Mouse (Mus musculus) midbrain, embryonic 15.5 days (tissue): ENCODE measurements at regions not wholly inside any gene's neighbourhood (a gene's known extent, or its start where the extent isn't known, plus 50 kb on each side); places are given as distances from the start of the nearest gene placed in this dataset.

Source experiments
- ATAC-seq: fragments of 200-750 bp; cut with Nextera tagmentation; replicated peaks from 2 replicates; pipeline ENCODE4 v1.8.0; 2017; ENCODE audit warnings: moderate TSS enrichment
- H3K27ac ChIP-seq: fragments of 300-500 bp; sonication (generic); 2 replicates; pipeline ENCODE4 v1.5.1; 2015; ENCODE audit warnings: mild to moderate bottlenecking, inconsistent platforms
- H3K27me3 ChIP-seq: fragments of 300-500 bp; sonication (generic); replicated peaks from 2 replicates; pipeline ENCODE4 v1.6.1; 2015; ENCODE audit warnings: inconsistent platforms
- H3K36me3 ChIP-seq: fragments of 300-500 bp; sonication (generic); replicated peaks from 2 replicates; pipeline ENCODE4 v1.6.1; 2015; ENCODE audit warnings: inconsistent platforms
- H3K4me1 ChIP-seq: fragments of 300-500 bp; sonication (generic); 2 replicates; pipeline ENCODE4 v1.6.1; 2015; ENCODE audit warnings: inconsistent platforms
- H3K4me2 ChIP-seq: fragments of 300-500 bp; sonication (generic); 2 replicates; pipeline ENCODE4 v1.6.1; 2015; ENCODE audit warnings: inconsistent platforms, mild to moderate bottlenecking, moderate library complexity
- H3K4me3 ChIP-seq: fragments of 300-500 bp; sonication (generic); 2 replicates; pipeline ENCODE4 v1.5.1; 2015; ENCODE audit warnings: mild to moderate bottlenecking, inconsistent platforms
- H3K9ac ChIP-seq: fragments of 300-500 bp; sonication (generic); 2 replicates; pipeline ENCODE4 v1.6.1; 2015; ENCODE audit warnings: mild to moderate bottlenecking, inconsistent platforms
- H3K9me3 ChIP-seq: fragments of 300-500 bp; sonication (generic); 2 replicates; pipeline ENCODE4 v1.6.1; 2016; ENCODE audit warnings: inconsistent platforms
- WGBS: fragments of 180-500 bp; shearing (Covaris S2); methylation state at CpG from one replicate; pipeline ENCODE4 v1.1.7; 2015; ENCODE audit warnings: mixed read lengths; 5-methylcytosine and 5-hydroxymethylcytosine counted together

DNA sequence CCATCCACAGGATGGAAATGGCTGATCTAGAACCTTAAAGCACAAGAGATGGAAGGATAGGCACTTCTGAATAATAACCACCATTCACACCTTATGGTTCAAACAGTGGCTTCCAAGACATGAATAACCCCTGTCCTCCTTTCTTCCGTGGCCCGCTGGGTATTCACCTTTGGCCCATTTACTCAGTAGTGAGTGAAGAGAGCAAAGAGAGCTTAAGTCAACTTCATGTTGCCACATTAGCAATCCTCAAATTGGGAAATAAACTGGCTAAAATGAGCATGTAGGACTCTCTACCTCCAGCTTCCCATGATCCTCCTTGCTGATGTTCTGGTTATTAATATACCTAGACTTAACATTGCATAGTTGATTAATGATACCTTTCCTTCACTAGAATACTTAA is 74.3 kb upstream of the Klf9 start:
- Histone ChIP-seq H3K4me3 (no peak overlapping the region), H3K4me1 (no peaks in the 10 kb centered on the region), H3K36me3 (no peaks in the 10 kb centered on the region), H3K27ac (no peak overlapping the region), H3K9me3 (no peaks in the 10 kb centered on the region), H3K9ac (no peak overlapping the region), H3K4me2 (no peak overlapping the region), H3K27me3 (no peaks in the 10 kb centered on the region)
- 95% methylated on average over 2 of the region's 2 CpGs for WGBS
- no peak for ATAC-seq

DNA sequence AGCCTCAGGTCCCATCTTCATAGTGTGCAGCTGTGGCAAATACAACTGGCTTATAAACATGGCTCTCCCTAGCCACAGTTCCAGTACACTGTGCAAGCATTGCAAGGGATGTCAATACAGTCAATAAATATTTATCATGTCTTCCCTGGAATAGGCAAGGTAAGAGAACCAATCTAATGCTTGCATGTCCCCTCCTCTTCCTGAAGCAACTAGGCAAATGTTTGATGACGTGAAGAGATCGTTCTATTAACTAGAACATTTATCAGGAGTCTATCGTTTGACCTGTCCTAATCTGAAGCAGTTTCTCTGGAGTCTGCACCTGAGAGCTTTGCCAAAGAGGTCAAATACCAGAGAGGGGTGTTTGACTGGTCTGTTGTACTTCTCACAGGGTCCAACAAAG is 72.4 kb upstream of the Klf9 start:
- ATAC-seq: no peak
- no peak overlapping the region for H3K4me3 ChIP-seq
- 86% methylated on average over 3 of the region's 3 CpGs for WGBS

DNA sequence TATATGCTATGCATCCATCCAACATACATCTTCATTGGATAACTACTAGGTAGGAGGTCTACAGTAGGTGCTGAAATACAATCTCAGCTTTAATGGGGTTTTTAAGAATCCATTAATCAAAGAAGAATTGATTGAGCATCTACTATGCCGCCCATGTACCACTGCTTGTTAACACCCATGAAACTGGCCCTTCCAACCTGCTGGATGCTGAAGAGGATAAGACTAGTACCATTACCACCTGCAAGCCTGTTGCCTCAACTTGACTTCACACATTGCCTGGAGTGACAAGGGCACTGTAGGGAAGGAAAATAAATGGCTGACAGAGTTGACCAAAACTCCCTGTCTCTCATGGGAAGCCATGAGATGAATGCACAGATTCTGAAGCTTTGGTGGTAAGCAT is 71.4 kb upstream of the Klf9 start:
- no peaks in the 10 kb centered on the region for H3K9me3 ChIP-seq
- WGBS: 95% methylated on average over 1 of the region's 1 CpGs
- ATAC-seq: no peak
- H3K4me2 ChIP-seq: no peak overlapping the region
- H3K4me1 ChIP-seq: no peaks in the 10 kb centered on the region
- H3K27me3 ChIP-seq: no peaks in the 10 kb centered on the region
- H3K27ac ChIP-seq: no peak overlapping the region
- H3K4me3 ChIP-seq: no peak overlapping the region
- no peaks in the 10 kb centered on the region for H3K36me3 ChIP-seq
- no peak overlapping the region for H3K9ac ChIP-seq

More for the DNA sequence above, 72.4 kb upstream of the Klf9 start:
- no peak overlapping the region for H3K9ac ChIP-seq
- H3K27me3 ChIP-seq: no peaks in the 10 kb centered on the region
- H3K4me2 ChIP-seq: no peak overlapping the region
- H3K4me1 ChIP-seq: no peaks in the 10 kb centered on the region
- H3K27ac ChIP-seq: no peak overlapping the region
- H3K36me3 ChIP-seq: no peaks in the 10 kb centered on the region
- H3K9me3 ChIP-seq: no peaks in the 10 kb centered on the region

DNA sequence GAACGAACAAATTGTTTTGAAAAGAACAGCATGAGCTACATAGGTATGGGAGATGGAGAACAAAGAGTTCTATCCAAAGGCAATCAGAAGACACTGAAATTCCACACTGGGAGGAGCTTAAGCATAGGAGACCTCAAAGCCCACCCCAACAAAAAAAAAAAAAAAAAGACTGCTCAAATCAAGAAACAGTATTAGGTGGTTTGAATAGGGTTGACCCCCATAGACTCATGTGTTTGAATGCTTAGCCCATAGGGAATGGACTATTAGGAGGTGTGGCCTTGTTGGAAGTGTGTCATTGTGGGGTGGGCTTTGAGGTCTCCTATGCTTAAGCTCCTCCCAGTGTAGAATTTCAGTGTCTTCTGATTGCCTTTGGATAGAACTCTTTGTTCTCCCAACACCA is 70.0 kb upstream of the Klf9 start:
- 70% methylated on average over 1 of the region's 1 CpGs for WGBS
- no peak overlapping the region for H3K27ac ChIP-seq
- H3K4me2 ChIP-seq: no peak overlapping the region
- no peak for ATAC-seq
- H3K9ac ChIP-seq: no peak overlapping the region
- no peaks in the 10 kb centered on the region for H3K9me3 ChIP-seq
- no peak overlapping the region for H3K4me3 ChIP-seq
- no peaks in the 10 kb centered on the region for H3K4me1 ChIP-seq
- no peaks in the 10 kb centered on the region for H3K27me3 ChIP-seq
- no peaks in the 10 kb centered on the region for H3K36me3 ChIP-seq

DNA sequence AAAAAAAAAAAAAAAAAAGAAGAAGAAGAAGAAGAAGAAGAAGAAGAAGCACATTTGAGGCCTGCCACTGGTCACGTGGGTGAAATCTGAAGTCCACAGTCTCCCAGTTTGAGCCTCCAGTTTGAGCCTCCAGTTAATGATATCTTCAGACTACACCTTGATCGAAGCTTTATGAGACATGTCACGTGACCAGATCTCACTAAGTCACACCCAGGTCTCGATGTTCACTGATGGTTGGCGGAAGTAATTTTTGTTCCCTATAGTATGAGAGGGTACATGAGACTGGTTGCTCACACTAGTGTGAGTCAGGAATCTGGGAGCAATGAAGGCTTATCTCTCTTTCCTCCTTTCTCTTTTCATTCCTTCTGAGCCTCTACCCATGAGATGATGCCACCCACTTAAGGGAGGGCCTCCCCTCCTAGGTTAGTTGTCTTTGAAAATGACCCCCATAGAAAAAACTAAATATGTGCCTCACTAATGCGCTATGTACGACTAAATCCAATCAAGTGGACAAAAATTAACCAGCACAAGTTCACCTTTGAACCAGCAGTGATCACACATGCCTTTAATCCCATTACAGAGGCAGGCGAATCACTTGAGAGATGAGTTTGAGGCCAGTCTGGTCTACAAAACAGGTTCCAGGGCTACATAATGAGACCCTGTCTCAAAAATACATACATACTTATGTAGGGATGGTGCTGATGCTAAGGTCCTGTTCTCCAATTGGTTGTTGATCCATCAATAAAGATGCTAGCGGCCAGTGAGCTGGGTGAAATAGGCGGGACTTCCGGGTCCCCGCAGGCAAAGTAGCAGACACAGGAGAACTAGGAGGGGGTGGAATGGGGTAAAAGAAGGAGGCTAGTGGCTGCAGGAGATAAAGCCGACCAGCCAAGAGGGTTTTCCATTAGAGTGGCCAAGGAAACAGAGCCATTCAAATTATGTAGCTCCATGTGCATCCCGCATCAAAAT is 66.1 kb upstream of the Klf9 start:
- Histone ChIP-seq H3K27me3 (no peaks in the 10 kb centered on the region), H3K4me3 (no peak overlapping the region), H3K36me3 (no peaks in the 10 kb centered on the region), H3K4me2 (no peak overlapping the region), H3K9me3 (no peaks in the 10 kb centered on the region), H3K27ac (no peak overlapping the region), H3K4me1 (no peaks in the 10 kb centered on the region), H3K9ac (no peak overlapping the region)
- WGBS: 86% methylated on average over 14 of the region's 14 CpGs
- no peak for ATAC-seq

DNA sequence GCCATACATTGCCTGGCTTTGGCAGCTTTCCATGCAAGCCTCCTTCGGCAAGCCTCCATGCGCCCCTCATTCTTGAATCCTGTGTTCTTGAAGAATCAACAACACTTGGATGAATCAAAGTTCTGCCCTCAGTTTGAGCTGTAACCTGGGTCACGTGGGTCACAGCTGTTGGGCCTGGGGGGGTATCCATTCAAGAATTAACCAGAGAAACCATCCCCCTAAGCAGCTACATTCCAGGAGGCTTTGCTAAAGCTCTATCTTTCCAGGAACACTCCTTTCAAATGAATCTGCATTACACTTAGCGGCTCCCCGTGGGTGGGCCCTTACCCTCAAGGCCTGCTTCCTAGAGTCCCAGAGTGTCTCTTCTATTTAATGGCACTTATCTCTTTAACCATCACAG is 65.2 kb upstream of the Klf9 start:
- no peak overlapping the region for H3K27ac ChIP-seq
- no peaks in the 10 kb centered on the region for H3K4me1 ChIP-seq
- ATAC-seq: no peak
- no peaks in the 10 kb centered on the region for H3K27me3 ChIP-seq
- H3K9ac ChIP-seq: no peak overlapping the region
- H3K36me3 ChIP-seq: no peaks in the 10 kb centered on the region
- no peaks in the 10 kb centered on the region for H3K9me3 ChIP-seq
- no peak overlapping the region for H3K4me2 ChIP-seq
- no peak overlapping the region for H3K4me3 ChIP-seq
- 38% methylated on average over 5 of the region's 5 CpGs for WGBS

DNA sequence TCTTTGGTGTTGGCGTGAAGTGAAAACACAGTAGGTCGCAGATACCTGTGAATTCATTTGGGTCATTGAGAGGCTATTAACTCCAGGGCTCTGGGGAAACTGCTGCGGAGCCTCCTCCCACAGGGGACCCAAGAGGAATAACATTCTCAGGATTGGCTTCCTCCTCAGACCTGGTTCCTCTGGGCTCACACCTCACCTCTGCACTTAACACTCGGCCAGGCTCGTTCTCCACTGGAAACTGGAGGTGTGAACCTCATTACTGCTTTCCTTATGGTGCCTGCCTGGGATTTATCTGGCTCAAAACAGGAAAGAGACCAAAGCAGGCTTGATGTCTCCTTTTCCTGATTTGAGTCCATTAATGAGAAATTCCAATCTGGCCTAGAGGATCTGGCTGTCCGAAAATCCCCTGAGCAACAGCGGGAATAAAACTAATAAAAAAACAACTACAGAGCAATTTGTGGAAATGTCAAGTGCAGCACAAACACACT is 55.8 kb upstream of the Klf9 start:
- Histone ChIP-seq H3K4me1 (no peaks in the 10 kb centered on the region), H3K4me2 (no peak overlapping the region), H3K9ac (no peak overlapping the region), H3K27ac (no peak overlapping the region), H3K9me3 (no peaks in the 10 kb centered on the region), H3K27me3 (no peaks in the 10 kb centered on the region), H3K4me3 (no peak overlapping the region), H3K36me3 (no peaks in the 10 kb centered on the region)
- WGBS: 90% methylated on average over 7 of the region's 7 CpGs
- no peak for ATAC-seq

DNA sequence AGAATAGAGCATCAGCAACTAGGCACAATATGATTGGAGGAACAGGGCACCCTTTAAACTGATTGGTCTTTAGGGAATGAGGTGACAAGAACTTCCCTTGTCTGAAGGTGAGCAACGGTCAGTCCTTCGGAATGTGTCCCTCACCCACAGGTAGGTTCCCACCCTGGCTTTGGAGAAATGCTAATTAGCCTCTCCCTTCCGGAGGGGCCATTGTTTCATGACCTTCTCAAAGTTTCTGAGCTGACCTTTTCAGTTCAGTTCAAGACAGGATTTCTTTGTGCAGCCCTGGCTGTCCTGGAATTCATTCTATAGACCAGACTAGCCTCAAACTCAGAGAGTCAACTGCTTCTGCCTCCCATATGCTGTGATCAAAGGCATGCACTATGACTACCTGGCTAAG is 53.5 kb upstream of the Klf9 start:
- ATAC-seq: no peak
- WGBS: 84% methylated on average over 3 of the region's 3 CpGs
- H3K36me3 ChIP-seq: no peaks in the 10 kb centered on the region
- H3K27me3 ChIP-seq: no peaks in the 10 kb centered on the region
- H3K27ac ChIP-seq: no peak overlapping the region
- no peak overlapping the region for H3K9ac ChIP-seq
- no peaks in the 10 kb centered on the region for H3K9me3 ChIP-seq
- H3K4me2 ChIP-seq: no peak overlapping the region
- no peak overlapping the region for H3K4me3 ChIP-seq
- H3K4me1 ChIP-seq: no peaks in the 10 kb centered on the region

DNA sequence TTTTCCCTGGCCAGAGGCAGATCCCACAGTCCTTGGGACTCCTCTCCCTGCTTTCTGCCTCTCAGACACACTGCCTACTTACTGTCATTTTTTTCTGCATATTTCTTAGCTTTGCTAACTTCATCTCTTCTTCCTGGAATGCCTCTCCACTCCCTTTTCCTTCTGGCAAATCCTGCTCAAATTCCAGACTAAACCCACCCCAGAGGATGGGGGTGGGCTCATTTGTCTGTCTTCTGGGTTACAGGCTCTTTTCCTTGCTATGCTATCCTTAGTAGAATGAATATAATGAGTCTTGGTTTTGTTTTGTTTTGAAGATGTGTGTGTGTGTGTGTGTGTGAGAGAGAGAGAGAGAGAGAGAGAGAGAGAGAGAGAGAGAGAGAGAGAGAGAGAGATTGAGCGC is 51.9 kb upstream of the Klf9 start:
- H3K4me2 ChIP-seq: no peak overlapping the region
- no peaks in the 10 kb centered on the region for H3K27me3 ChIP-seq
- H3K36me3 ChIP-seq: no peaks in the 10 kb centered on the region
- ATAC-seq: no peak
- no peaks in the 10 kb centered on the region for H3K4me1 ChIP-seq
- H3K4me3 ChIP-seq: no peak overlapping the region
- WGBS: 100% methylated on average over 1 of the region's 1 CpGs
- no peaks in the 10 kb centered on the region for H3K9me3 ChIP-seq
- H3K27ac ChIP-seq: no peak overlapping the region
- H3K9ac ChIP-seq: no peak overlapping the region

DNA sequence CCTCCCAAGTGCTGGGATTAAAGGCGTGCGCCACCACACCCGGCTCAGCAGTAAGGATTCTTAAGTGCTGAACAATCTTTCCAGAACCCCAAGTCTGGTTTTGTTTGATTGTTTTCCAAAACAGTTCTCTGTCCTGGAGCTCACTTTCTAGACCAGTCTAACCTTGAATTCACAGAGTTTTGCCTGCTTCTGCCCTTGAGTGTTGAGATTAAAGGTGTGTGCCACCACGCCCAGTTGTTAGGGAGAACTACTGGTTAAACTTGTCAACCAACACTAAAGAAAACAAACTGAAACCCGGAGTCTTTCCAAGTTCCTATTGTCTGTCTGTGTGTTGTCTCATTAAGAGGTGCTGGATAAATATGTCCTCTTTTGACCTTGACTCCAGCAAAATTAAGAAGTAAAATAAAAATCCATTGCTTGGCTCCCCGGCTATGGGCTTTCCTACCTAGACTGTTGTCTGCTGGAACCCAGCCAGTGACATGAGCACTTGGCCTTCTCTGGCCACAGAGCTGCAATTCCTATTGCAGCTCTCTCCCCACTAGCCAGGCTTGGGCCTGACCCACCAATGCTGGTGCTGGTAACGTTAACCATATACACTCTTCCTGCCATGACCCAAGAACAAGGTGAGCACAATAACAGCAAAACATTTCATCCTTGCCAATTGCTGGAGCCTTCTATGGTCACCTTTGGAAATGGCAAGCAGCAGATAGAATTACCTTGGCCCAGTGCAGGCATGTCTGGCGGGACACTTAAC is 51.1 kb upstream of the Klf9 start:
- Histone ChIP-seq H3K36me3 (no peaks in the 10 kb centered on the region), H3K9me3 (no peaks in the 10 kb centered on the region), H3K4me2 (no peak overlapping the region), H3K27ac (no peak overlapping the region), H3K9ac (no peak overlapping the region), H3K4me1 (no peaks in the 10 kb centered on the region), H3K27me3 (no peaks in the 10 kb centered on the region), H3K4me3 (no peak overlapping the region)
- no peak for ATAC-seq
- 93% methylated on average over 8 of the region's 8 CpGs for WGBS
